Mouse (Mus musculus): ENCODE data around the gene Stat6. TPM values are rescaled to one million over a fixed set of nuclear protein-coding genes. Genes with fewer than 3 reads are reported as not detected.

Stat6 gene
- polyA plus RNA-seq (2015; fragmentation: Nextera tagmentation; extraction: Ambion mirVana) = 26.3 and 39.0 TPM in 2 replicates

DNA sequence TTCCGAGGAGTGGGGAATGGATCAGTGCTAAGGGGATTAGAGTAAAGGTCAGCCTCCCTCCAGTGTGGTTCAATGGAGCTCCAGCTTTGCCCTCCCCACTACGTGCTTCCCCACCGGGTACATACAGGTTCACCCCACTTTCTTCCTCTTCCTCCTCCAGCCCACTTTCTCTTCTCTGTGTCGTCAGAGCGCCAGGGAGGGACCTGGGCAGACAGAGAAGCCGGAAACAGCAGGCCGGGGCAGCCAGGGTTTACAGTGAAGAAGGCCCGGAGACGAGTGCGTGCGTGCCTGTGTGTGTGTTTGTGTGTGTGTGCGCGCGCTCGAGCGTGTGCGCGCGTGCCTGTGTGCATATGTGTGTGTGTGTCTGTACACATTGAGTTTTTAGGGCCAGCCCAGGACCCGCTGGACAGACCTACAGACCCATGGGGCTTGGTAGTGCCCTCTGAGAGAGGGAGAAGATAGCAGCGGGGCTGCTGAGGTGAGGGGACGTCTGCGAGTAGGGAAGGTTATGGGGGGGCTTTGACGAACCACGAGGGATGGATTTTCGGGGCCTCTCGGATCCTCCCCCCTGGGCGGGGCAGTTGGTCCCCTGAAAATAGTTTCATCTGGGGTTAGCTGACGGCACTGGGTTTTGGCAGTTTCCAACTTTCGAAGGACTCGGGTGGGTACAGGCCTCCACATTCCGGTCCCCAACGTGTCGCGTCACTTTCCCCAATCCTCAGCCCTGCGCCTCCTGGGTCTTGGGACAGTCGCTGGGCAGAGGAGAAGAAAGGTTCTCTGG lies at the start of gene Stat6:
Stat6 (plus strand) TSS at position 215 of the 781 bp plus-strand sequence.

DNA sequence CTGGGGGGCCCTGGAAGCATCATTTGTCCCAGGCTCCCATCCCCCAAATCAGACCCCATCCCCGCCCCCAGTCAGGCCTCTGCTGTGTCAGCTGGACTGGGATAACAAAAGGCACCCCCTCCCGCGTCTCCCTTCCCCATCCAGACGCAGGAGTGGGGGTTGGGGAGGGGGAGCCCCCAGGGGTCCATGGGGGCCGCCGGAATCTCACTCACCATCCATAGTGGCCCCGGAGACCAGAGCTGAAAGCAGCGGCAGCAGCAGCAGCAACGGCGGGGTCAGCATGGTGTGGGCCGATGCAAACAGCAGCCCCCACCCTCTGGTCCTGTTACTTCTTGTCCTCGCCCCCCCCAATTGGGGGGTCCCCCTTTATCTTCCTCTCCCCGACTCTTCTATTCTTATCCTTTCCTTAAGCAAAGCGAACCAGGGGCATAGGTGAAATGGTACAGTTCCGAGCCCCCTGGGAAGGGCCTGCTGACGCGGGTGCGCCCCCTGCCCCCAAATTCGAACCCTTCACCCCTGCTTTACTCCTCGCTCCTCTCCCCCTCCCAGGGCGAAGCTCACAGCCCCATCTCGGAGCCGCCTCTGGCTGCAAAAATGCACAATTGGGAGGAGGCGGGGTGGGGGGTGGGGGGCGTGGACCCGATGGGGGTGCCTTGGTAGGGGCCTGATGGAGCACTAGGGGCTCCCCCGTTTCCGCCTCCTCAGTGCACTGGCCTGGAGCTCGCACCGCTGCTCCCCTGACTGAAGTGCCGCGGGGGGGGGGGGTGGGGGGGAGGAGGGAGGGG lies 22.2 kb upstream of the Stat6 start, which contains the start of gene Lrp1:
Lrp1 (minus strand) TSS at position 743 of the 785 bp plus-strand sequence.

DNA sequence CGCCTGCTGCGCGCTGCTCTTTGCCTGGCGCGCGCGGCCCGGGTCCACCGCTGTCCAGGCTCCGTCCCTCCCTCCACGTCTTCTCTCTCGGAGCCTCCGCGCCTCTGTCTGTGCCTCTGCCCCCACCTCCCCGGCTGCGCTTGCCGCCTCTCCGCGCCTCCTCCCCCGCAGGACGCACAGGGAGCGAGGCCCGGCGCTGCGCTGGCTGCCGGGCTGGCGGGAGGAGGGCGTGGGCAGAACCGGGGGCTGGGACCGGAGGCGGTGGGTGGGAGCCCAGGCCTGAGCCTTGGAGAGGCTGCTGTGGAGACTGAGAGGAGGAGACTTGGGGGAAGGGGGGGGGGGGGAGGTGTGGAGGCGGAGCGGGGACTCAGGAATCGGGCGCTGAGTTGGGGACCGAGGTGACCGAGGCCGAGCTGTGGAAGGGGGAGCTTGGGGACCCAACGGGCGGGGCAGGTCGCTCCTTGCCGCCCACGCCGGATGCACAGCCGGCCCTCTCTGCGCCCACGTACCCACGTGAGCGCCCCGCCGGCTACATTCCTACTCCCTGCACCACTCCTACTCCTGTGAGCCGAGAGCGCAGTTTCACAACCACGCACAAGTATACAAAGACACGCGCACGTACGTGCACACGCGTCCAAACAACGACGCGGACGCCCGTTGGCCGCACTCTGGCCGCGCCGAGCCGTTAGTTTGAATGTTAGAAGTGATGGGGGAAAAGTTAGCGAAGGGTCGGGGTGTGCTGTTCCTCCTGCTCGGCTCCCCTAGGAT lies 23.9 kb downstream of the Stat6 start, which contains the start of gene Nemp1:
Nemp1 (plus strand) TSS at position 401 of the 768 bp plus-strand sequence.

DNA sequence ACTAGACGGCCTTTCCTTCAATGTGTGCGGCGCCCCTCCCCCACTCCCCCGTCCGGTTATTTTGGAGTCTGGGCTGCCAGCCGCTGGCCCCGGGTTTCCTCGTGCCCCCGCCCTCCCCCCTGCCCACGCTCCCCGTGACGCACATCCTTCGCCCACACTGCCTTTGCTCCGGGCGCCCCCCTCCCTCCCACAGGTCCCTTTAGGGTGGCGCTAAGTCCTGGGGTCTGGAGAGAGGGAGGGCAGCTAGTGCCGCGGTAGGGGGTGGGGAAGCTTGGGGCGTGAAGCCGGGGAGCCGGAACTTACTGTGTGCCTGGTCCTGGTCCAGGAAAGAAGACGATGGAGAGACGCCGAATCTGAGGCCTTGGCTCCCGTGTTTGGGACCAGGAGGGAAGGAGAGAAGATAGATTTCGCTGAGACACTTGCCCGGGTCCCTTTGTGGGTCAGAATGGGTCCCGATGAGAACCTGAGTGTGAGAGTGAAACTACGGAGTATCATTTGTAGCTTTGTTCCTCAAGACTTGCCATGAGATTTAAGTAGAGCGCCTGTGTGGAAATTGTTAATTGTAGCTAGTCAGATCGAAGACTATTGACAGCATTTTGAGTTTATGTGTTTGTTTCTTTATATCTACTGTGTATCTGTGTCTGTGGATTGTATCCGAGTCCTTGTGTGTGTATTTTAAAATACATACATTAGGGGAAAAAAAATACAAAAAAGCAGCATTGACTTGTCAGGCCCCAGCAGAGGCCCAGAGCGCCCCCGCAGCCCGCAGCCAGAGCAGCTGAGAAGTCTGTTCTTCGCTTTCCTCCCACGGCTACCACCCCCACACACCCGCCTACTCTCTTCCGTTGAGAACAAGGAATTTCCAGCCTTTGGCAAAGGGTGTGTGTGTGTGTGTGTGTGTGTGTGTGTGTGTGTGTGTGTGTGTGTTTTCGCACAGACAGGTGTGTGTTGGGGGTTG lies 25.6 kb downstream of the Stat6 start, which contains the start of gene Nab2:
Nab2 (minus strand) TSS at position 476 of the 958 bp plus-strand sequence.

DNA sequence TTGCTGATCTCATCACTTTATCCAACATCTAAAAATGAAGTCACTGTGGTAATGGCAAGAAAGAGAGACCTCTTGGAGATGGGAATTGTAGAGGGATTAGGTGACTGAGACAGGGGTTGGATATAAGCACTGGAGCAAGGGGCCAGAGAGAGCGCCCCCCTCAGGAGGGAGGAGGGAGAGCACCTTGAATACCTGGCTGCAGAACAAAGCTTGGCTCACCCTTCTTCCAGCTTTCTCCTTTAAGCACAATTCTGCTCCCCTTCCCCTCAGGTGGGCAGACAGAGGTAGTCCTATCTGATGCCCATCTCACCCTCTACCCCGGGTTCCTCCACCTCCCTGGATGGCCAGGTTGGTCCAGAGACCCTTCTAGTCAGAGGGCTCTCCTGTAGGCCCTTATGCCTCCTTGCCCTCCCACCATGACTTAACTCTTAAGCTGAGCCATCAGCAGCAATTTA lies 62.0 kb downstream of the Stat6 start, which contains the start of gene Myo1a:
Myo1a (plus strand) TSS at position 405 of the 455 bp plus-strand sequence.

Other genes starting within 250 kb of the Stat6 start
- gene Stac3, start 141.3 kb upstream of the Stat6 start, polyA plus RNA-seq (2015; fragmentation: Nextera tagmentation; extraction: Ambion mirVana) = 0.98 and 2.2 TPM in 2 replicates
- gene Ndufa4l2, start 128.0 kb upstream of the Stat6 start, polyA plus RNA-seq (2015; fragmentation: Nextera tagmentation; extraction: Ambion mirVana) = 69.0 and 99.4 TPM in 2 replicates
- gene Shmt2, start 120.5 kb upstream of the Stat6 start, polyA plus RNA-seq (2015; fragmentation: Nextera tagmentation; extraction: Ambion mirVana) = 42.0 and 63.0 TPM in 2 replicates
- 20.2 and 25.1 TPM in 2 replicates for gene Nxph4, start 108.4 kb upstream of the Stat6 start, polyA plus RNA-seq (2015; fragmentation: Nextera tagmentation; extraction: Ambion mirVana)
- 68.4 and 73.1 TPM in 2 replicates for gene Lrp1, start 21.8 kb upstream of the Stat6 start, polyA plus RNA-seq (2015; fragmentation: Nextera tagmentation; extraction: Ambion mirVana)
- gene Nemp1, start 23.9 kb downstream of the Stat6 start, polyA plus RNA-seq (2015; fragmentation: Nextera tagmentation; extraction: Ambion mirVana) = 9.6 and 12.5 TPM in 2 replicates
- 14.2 and 23.9 TPM in 2 replicates for gene Nab2, start 25.6 kb downstream of the Stat6 start, polyA plus RNA-seq (2015; fragmentation: Nextera tagmentation; extraction: Ambion mirVana)
- 0.35 and 2.0 TPM in 2 replicates for gene Myo1a, start 62.2 kb downstream of the Stat6 start, polyA plus RNA-seq (2015; fragmentation: Nextera tagmentation; extraction: Ambion mirVana)
- 1.0 TPM in 1 of 2 replicates, not detected in the other for gene Tac2, start 81.5 kb downstream of the Stat6 start, polyA plus RNA-seq (2015; fragmentation: Nextera tagmentation; extraction: Ambion mirVana)
- 1.3 and 2.3 TPM in 2 replicates for gene Zbtb39, start 96.6 kb downstream of the Stat6 start, polyA plus RNA-seq (2015; fragmentation: Nextera tagmentation; extraction: Ambion mirVana)
- gene Gpr182, start 108.7 kb downstream of the Stat6 start, polyA plus RNA-seq (2015; fragmentation: Nextera tagmentation; extraction: Ambion mirVana) = 4.9 and 10.0 TPM in 2 replicates
- 0.38 and 1.0 TPM in 2 replicates for gene Rdh1, start 116.7 kb downstream of the Stat6 start, polyA plus RNA-seq (2015; fragmentation: Nextera tagmentation; extraction: Ambion mirVana)
- gene Rdh16f1, start 116.8 kb downstream of the Stat6 start, polyA plus RNA-seq (2015; fragmentation: Nextera tagmentation; extraction: Ambion mirVana) = 1.1 and 3.6 TPM in 2 replicates
- gene Rdh9, start 133.4 kb downstream of the Stat6 start, polyA plus RNA-seq (2015; fragmentation: Nextera tagmentation; extraction: Ambion mirVana) = 0.17 and 0.30 TPM in 2 replicates
- gene Rdh16, start 158.2 kb downstream of the Stat6 start, polyA plus RNA-seq (2015; fragmentation: Nextera tagmentation; extraction: Ambion mirVana) = 0.08 TPM in 1 of 2 replicates, not detected in the other
- gene Rdh19, start 206.9 kb downstream of the Stat6 start, polyA plus RNA-seq (2015; fragmentation: Nextera tagmentation; extraction: Ambion mirVana) = not detected in 2 replicates
- 0.09 and 0.11 TPM in 2 replicates for gene Rdh16f2, start 223.5 kb downstream of the Stat6 start, polyA plus RNA-seq (2015; fragmentation: Nextera tagmentation; extraction: Ambion mirVana)
- 6.3 and 7.9 TPM in 2 replicates for gene Rdh7, start 245.8 kb downstream of the Stat6 start, polyA plus RNA-seq (2015; fragmentation: Nextera tagmentation; extraction: Ambion mirVana)

Measured in adrenal gland, postnatal 0 days (tissue).